Mouse (Mus musculus) fat pad, adult 2 months (tissue): ENCODE results near the gene Cyp24a1.
"Not testable (repeated sequence)": the region's sequence is repeated elsewhere in the genome, so short reads cannot be mapped to it uniquely, and the experiment has no call there.

Experiments used
- DNase-seq: peaks from one replicate; pipeline ENCODE4 v3.0.0-alpha.2; 2011; ENCODE audit warnings: low read depth, low spot score; ENCODE audit errors: extremely low read depth

The Cyp24a1 gene

DNA sequence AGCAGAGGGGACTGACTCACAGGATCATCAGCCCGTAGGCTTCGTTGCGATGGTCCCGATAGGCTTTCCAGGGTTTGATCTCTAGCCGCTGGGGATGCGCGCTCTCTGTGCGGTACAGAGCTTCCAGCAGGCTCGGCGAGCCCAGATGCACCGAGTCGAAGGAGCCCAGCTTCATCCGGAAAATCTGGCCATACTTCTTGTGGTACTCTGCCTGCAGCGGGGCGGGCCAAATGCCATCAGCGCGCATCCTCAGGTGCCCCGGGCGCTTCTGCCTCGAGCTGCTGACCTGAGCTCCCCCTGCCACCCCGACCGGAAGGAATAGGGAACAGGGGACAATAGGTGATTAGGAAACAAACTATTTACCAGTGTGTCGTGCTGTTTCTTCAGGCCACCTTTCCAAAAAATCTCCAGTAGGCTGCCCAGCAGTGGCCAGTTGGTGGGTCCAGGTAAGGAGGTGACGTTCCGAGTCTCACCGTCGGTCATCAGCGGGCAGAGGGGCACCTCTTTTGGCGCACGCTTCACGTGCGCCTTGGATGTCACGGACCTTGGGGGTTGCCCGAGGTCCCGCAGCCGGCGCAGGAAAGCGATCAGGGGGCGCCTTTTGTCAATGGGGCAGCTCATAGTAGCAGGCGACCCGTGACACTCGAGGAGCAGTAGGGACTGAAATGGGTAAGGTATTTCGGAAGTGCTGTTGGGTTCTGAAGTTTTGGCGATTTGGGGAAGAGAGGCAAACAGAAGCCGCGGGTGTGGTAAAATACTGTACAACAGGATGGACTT is 603 bp downstream of the Cyp24a1 start, which contains the start of gene Pfdn4:
Gene Pfdn4, plus strand, starts transcription at position 275 of the 777 bp plus-strand sequence.
- DNase-seq: no peak

DNA sequence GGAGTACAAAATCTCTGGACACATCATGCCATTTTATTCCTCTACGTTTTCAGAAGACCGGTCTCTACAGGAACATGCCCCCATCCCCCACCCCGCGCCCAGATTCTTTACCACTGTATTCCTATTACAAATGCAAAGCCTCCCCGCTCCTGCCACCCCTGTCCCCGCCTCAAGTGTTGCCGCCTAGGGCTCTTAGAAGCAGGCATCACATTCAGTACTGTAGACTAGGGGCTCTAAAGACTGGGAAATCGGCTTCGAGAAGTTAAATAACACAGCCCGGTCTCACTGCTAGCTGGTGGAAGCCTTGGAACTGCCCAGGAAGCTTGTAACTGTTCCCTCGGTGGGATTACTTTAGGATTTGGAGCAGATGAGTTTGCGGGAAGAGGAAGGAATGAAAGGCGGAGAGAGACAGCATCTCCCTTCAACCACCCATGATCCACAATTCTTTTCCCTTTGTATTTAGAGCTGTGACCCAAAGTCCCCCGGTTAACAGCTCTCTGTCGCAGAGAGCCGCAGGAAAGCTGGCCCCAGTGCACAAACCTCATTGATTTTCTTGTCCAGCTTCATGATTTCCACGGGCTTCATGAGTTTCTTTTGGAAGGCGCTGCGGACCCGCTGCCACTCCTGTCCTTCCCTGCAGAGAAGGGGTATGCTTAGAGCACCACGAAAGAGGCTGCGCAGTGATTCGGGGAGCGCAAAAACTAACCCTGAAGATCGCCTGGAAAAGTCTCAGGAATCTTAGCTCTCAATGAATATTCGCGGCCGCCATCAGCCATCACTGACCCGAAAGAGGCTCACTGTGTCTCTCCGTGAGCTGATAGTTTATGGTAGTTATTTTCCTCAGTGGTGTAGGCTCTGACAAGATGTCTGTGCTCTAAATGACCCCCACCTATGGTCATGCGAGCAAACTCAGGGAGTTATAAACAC is 1.9 kb downstream of the Cyp24a1 start:
- DNase-seq: no peak

DNA sequence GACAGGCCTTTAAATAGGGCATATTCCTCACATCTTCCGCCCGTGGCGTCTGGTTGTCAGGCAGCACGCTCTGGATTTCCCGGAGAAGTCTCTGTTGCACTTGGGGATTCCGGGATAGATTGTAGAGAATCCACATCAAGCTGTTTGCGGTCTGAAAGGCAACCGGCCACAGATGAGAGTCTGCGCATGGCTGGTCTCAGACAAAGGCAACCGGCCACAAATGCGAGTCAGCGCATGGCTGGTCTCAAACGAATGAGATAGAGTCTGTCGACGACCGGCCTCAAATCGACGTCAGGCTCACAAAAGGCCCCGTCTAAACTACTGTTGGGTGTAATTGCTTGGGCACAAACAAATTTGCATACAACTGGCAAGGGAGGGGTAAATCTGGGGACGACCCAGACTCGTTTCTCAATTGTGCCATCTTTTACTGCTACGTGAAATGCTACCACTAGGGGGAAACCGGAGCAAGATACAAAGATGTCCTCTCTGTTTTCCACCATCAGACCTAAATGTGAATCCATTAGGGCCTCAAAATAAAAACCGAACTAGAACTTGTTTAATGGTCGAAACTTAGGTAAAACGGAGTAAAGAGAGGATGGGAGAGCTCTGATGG is 8.9 kb downstream of the Cyp24a1 start:
- no peak for DNase-seq

DNA sequence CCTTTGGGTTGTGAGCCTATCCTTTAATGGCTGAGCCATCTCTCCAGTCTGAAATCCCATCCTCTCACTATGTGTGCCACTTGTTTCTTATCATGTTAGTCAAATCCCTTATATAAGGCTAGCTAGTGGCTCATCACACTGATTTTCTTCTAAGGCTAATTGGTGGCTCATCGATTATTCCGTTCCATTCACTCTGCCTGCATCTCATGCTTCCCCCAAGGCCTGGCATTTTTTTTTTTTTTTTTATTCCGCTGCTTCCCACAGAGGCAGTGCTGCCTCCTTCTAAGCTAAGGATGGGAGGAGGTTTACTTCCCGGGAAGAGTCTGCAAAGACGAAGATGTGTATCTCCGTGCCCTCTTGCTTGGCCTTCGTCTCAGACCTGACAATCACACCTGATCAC is 9.7 kb downstream of the Cyp24a1 start:
- no peak for DNase-seq

DNA sequence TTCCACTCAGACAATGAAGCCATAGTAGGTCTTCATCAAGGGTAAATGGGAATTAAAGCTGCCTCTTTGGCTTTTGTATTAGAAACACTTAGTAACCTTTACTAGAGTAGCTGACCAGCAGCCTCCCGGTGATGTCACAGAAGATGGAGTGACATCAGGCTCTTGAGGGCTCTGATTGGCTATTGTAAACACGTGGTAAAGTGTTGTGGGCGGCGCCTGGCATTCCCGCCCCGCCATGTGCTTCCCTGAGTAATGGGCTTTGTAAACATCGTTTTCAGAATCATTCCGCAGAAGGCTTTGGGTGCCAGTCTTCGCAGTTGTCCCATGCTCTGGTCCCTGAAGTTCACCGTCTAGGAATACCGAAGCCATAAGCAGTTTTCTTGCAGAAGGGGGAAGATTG is 13.0 kb downstream of the Cyp24a1 start:
- DNase-seq: no peak

DNA sequence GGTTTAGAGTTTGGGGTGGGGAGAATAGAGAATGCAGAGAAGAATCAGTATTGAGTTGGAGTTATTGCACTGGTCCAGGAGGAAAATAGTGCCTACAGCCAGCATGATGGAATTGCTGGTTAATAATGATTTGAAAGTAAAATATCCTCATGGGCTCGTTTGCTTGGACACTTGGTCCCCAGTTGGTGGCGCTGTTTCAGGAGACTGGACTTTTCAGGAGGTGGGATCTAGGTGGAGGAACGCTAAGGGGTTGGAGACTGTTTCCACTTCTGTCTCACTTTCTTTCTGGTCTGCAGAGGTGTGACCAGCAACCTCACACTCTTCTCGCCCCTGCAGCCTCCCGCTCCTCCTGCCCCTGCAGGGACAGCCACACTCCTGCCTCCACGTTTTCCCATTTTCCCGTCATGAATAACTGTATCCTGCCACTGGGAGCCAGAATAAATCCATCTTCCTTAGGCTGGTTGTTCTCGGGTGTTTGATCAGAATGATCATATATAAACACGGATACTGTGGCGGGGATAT is 14.9 kb downstream of the Cyp24a1 start:
- no peak for DNase-seq

DNA sequence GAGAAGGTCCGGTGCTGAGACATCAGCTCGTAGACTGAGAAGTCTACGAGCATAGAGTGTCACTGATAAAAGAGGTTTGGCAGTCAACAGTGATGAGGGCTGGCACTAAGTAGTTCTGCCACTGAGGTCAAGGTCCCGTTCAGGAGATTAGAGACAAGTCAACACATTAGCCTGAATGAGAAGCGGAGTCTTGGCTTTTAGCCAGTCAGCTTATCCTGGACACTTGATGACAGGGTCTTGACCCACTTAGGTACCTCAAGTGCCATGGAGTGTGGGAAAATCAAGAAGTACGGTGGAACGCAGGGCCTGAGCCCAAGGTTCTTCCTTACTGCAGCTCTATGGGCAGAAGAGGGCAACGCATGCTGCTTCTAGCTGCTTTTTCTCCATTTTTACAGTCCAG is 20.3 kb downstream of the Cyp24a1 start:
- no peak for DNase-seq

DNA sequence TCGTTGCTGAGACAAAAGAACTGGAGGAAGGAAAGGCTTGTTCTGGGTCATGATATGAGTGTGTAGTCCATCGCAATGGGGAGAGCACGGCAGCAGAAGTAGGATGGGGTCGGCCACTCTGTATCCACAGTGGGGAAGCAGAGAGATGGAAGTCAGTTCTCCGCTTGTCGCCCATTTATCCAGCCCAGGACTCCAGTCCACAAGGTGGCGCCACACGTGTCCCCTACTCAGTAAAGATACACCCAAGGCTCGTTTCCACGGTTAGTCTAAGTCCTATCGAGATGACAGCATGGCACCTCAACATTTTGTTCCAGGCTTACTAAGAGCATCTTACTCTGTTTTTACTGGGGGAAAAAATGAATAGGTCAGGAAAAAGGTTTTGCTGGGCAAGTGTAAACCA is 20.7 kb downstream of the Cyp24a1 start:
- DNase-seq: no peak

DNA sequence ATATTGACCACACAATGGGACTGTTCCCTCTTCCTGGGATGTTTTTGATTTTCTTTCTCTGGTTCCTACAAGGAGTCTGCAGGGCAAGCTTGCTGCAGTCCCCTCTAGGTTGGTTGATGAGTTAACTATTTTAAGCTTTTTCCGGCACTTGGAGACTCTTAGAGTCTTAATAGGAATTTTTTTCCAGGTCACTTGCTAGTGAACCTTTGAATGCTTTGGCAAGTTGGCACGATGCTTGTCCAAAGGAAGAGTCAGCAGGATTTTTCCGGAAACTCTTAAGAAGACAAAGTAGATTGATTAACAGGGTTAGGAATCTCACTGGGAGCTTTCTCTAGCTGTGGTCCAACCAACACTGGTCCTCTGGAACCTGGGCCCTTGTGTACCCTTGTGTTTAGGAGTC is 21.8 kb downstream of the Cyp24a1 start:
- no peak for DNase-seq

DNA sequence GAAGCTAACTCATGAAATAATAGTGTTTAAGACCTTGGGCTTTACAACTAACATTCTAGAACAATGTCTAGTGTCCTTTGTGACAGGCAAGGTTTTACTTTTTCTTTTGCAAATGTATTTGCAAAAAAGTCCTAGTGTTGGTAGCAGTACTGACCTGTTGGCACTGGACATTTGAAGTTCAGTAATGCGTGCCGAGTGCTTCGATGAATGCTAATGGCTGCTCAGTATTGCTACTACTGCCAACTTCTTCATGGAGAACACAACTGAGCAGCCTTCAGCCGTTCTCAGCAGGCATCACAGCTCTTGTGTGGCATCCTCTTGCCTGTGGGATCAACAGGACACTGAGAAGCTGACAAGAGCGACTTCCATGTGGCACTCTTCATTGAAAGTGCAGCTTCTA is 22.8 kb downstream of the Cyp24a1 start:
- no peak for DNase-seq

DNA sequence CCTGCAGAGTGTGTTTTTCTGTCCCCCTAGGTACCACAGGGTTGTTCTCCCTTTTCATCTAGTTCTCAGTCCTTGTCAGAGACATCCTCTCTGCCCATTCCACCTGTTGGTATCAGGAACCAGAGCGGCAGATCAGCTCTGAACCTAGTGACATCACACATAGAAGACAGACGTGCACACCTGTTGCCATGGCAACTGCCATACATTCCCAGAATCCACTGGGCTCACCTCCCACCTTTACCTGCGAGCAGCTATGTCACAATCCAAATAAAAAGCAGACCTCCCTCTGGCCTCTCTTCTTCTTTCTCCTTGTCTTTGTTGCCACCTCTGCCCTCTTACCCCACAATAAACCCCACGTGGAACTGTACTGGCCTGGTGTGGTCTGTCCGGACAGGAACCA is 26.4 kb downstream of the Cyp24a1 start:
- DNase-seq: no peak

DNA sequence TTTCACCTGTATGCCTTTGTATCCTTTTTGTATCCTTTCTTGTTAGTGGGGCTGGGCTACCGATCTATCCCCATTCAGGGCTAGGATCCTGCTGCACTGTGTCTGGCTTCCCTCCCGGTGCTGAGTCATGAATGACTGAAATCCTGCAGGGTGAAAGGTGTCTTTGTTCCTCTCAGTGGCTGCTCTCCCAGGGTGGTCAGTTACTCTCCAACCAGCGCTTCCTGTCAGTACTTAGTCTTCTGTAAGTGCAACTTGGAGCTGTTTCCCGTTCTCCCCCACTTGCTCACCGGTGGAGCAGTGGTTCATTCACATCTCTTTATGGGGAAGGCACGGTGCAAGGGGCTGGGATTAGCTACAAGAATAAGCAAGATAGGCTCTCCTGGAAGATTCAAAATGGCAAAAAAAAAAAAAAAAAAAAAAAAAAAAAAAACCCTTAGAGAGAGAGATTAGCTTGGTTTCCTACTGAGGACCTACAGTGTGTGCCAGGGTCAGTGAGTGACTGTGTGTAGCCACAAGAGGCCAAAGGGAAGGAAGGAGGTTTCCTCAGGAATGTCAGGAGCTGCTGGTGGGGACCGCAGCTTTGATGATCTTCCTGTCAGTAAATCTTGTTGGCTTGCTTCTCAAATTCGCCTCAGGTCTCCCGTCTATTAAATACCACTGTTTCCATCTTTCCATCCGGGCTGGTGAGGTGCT is 27.2 kb downstream of the Cyp24a1 start:
- DNase-seq: no peak

DNA sequence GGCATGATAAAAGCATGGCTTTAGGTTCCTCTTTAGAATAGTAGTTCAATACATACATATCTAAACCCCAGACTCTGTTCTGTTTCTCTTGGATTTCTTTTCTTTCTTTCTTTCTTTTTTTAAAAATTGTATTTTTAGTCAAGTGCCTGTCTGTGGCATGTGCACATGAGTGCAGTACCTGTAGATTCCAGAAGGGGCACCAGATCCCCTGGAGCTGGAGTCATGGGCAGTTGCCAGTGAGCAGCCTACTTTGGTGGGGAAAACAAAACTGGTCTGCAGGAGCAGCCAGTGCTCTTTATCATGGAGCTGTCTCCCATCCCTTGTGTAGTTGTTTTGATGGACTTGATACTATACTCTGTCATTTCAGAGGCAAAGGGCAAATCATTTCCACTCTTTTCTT is 28.9 kb downstream of the Cyp24a1 start:
- no peak for DNase-seq

DNA sequence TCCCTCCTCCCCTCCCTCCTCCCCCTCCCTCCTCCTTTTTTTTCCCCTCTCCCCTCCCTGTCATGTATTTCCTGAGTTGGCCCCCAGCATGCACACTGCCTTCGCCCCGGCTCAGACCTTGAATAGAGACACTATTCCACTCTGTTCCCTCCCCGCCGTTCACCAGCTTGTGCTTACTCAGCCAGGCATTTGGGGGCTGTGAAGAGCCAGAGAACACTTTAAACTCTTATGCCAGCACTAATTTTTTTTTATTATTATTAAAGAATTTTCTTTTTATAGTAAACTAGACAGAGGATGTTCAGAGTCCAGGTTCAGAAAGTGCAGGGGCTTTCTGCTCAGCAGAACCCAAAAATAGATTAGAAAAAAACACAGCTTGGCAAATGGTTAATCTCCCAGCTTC is 32.1 kb downstream of the Cyp24a1 start:
- DNase-seq: no peak

DNA sequence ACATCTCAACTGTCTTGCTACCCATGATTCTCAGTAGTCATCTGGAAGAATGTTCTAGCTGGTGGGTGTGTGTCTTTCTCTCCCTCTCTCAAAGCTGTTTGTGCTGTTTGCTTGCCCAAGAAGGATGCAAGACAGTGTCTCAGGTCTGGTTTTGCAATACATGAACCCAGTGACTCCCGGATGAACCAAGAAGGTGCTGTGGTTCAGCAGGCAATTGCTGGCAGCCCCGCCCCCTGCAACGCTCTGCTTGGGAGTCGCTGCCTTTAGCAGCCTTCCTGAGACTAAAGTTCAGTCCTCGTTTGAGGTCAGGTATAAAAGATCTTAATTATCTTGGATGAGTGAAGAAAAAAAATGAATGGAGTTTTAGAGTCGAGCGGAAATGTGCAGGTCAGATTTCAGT is 35.3 kb downstream of the Cyp24a1 start:
- DNase-seq: no peak

DNA sequence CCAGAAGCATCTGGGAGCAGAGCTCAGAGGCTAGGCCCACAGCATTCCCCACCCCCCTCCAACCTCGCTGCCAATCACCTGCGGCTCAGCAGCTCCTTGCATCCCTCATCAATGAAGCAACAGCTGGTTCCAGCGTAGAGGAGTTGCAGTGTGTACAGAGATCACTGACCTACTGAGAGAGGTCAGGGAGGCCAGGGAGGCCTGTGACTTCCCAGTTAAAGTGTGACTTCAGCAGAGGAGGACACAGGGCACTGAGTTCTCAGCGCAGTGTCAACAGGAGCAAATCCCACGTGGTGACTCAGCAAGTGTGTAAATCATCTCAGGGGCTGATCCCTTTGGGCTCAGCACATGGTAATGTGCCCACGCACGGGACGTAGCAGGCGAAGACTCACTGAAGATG is 37.1 kb downstream of the Cyp24a1 start:
- no peak for DNase-seq

DNA sequence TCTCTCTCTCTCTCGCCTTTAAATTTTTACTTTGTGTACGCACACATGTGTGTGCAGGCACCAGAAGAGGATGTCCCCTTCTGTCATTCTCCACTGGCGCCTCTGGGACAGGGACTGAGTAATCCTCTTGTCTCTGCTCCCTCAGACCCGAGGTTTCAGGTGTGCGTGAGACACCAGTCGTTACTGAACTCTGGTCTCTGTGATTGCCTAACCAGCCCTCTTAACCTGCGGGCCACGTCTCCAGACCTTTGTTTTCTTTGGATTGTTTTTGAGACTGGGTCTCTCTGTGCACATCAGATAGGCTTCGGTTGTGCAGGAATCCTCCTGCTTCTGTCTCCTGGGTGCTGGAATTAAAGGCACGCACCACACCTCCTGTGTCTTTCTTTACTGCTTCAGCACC is 37.8 kb downstream of the Cyp24a1 start:
- no peak for DNase-seq

DNA sequence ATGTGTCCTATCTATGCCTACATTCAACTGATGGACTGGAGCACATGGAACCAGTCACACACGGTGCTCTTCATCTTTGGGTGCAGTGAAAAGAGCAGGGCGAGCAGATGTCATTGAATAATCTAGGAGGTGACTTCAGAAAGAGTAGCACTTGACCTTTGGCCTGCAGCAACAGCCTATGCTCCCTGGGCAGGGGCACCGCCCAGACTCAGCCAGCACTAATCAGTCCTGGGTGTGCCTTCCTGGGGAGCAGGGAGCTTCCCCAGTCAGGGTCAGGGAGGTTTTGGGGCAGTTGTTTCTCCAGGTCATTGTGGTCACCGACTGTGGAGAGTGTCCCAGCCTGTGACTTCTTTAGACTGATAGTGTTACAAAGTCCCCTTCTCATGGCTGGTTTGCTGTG is 43.1 kb downstream of the Cyp24a1 start:
- DNase-seq: not testable (repeated sequence)

DNA sequence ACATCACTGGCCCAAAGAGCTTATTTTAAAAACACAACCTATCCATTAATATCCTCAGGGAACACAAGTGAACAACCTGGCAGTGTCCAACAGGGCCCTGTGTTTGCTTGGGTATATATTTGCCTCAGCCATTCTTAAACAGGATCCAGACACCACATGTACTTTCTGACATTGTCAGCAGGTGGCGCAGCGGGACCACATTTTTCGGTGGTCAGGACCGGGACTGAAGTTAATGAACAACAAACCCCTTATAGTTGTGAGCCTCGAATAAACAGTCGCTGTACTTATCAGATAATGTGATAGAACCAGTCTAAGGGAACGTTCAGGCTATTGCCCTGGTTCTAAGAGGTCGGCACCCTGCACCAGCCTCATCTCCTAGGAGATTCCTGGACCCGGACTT is 46.0 kb downstream of the Cyp24a1 start:
- DNase-seq: no peak

DNA sequence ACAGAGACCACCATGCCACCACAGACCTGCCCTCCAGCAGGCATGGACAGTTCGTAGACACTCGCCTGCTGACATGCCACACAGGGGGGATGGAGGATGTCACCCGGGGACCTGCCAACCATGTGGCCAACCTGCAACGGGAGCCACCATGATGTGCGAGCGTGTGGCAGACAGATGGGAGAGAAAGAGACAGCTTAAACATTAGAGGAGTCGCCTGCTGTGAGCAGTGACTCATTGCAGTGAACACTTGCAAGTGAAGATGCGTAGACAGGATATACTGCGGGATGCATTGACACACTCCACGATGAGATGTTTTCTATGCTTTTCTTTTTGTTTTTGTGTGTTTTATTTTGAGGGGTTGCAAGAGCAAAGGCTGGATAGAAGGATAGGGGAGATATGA is 49.3 kb downstream of the Cyp24a1 start:
- no peak for DNase-seq

DNA sequence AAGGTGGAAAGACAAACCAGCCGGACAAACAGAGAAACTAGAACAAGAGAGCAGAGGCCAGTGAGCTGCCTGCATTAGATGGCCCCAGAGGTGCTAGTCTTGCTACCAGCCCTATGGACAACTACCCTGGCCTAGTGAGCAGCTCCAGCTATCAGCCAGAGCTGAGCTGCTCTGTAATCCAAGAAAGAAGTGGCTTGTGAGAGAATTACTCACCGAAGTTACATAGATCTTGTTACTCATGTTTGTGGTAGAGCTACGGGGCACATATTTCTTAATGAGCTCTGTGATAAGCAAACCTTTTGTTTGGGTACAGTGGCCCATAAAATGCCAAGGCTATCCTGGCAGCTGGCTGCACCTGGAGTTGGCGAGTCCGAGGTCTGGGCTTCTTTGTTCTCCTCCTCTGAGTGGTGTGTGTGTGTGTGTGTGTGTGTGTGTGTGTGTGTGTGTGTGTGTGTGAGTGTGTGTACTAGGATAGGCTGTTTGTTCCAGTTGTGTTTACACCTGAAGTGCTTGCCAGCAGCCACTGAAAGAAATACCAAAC is 50.0 kb downstream of the Cyp24a1 start:
- DNase-seq: no peak
